Mouse (Mus musculus) neural tube, embryonic 12.5 days (tissue): ENCODE data around the gene Mrpl53. TPM values are rescaled to one million over a fixed set of nuclear protein-coding genes. Genes with fewer than 3 reads are reported as not detected.
A peak's percentile ranks its signal among the peaks of the same experiment; 100 is the strongest.

Experiments
- ATAC-seq: fragments of 200-750 bp; cut with Nextera tagmentation; 2 replicates; pipeline ENCODE4 v1.8.0; 2017; ENCODE audit warnings: low read depth, mild to moderate bottlenecking, moderate TSS enrichment, moderate library complexity; ENCODE audit not compliant: low FRiP score
- H3K27ac ChIP-seq: fragments of 300-500 bp; sonication (generic); 2 replicates; pipeline ENCODE4 v1.5.1; 2016
- H3K27me3 ChIP-seq: fragments of 300-500 bp; sonication (generic); replicated peaks from 2 replicates; pipeline ENCODE4 v1.6.1; 2016; ENCODE audit warnings: mild to moderate bottlenecking
- H3K36me3 ChIP-seq: fragments of 300-500 bp; sonication (generic); 2 replicates; pipeline ENCODE4 v1.6.1; 2016; ENCODE audit warnings: mild to moderate bottlenecking
- H3K4me1 ChIP-seq: fragments of 300-500 bp; sonication (generic); 2 replicates; pipeline ENCODE4 v1.6.1; 2016
- H3K4me2 ChIP-seq: fragments of 300-500 bp; sonication (generic); replicated peaks from 2 replicates; pipeline ENCODE4 v1.6.1; 2016; ENCODE audit warnings: mild to moderate bottlenecking
- H3K4me3 ChIP-seq: fragments of 300-500 bp; sonication (generic); 2 replicates; pipeline ENCODE4 v1.5.1; 2016
- H3K9ac ChIP-seq: fragments of 300-500 bp; sonication (generic); 2 replicates; pipeline ENCODE4 v1.6.1; 2016; ENCODE audit warnings: mild to moderate bottlenecking
- H3K9me3 ChIP-seq: fragments of 300-500 bp; sonication (generic); 2 replicates; pipeline ENCODE4 v1.6.1; 2016; ENCODE audit warnings: mild to moderate bottlenecking
- WGBS: fragments of 180-500 bp; shearing (Covaris S2); methylation state at CpG from one replicate; pipeline ENCODE4 v1.1.7; 2016; 5-methylcytosine and 5-hydroxymethylcytosine counted together
- polyA plus RNA-seq: library from polyadenylated mRNA; unstranded; fragments of >200 nt; fragmentation: Nextera tagmentation; extraction: Ambion mirVana; gene quantifications from 2 replicates; pipeline ENCODE4 v1.2.1, GENCODE M21; 2016

Gene Mrpl53
- polyA plus RNA-seq, 1 experiment from 2014 or later, result 124 TPM

- H3K9ac ChIP-seq, result peak within 1 kb of the TSS; percentile 85
- H3K36me3 ChIP-seq, result peaks cover 3% of the 10 kb centered on the region; the same call in 1 of the 2 replicates
- peak; percentile 92 for ATAC-seq
- peaks cover 18% of the 10 kb centered on the region for H3K4me1 ChIP-seq
- no peaks in the 10 kb centered on the region for H3K9me3 ChIP-seq
- peaks cover 3% of the 10 kb centered on the region; the same call in 1 of the 2 replicates for H3K27me3 ChIP-seq
- WGBS, result under 1% methylated on average over 25 of the region's 25 CpGs
- peak within 1 kb of the TSS; percentile 99 for H3K4me2 ChIP-seq
- H3K27ac ChIP-seq, result peak within 1 kb of the TSS; percentile 65; the same call in 1 of the 2 replicates
- peak within 1 kb of the TSS; percentile 76 for H3K4me3 ChIP-seq
Measured at GRCm38 (mm10) chr6:83101316-83101687, 7.5 kb upstream of the Mrpl53 start, which contains the start of the genes Ccdc142 and Gm42688. Ccdc142 (plus strand) TSS chr6:83101601. Gm42688 (plus strand) TSS chr6:83101617.

- Histone ChIP-seq H3K4me2 (peak overlapping the region; percentile 99), H3K27ac (peak overlapping the region; percentile 65; the same call in 1 of the 2 replicates), H3K9me3 (no peaks in the 10 kb centered on the region), H3K4me1 (peaks cover 18% of the 10 kb centered on the region), H3K27me3 (peaks cover 3% of the 10 kb centered on the region; the same call in 1 of the 2 replicates), H3K4me3 (peak overlapping the region; percentile 76), H3K36me3 (peaks cover 3% of the 10 kb centered on the region; the same call in 1 of the 2 replicates), H3K9ac (peak overlapping the region; percentile 85)
- ATAC-seq, result peak; percentile 79
- under 1% methylated on average over 74 of the region's 74 CpGs for WGBS
Measured at GRCm38 (mm10) chr6:83101688-83102556, 6.9 kb upstream of the Mrpl53 start.

GRCm38 (mm10) chr6:83103130-83103650 lies 5.7 kb upstream of the Mrpl53 start:
- H3K4me2 ChIP-seq, result peak overlapping the region; percentile 99
- H3K36me3 ChIP-seq, result peaks cover 7% of the 10 kb centered on the region; the same call in 1 of the 2 replicates
- no peak overlapping the region for H3K27ac ChIP-seq
- H3K4me1 ChIP-seq, result peaks cover 24% of the 10 kb centered on the region
- H3K9me3 ChIP-seq, result no peaks in the 10 kb centered on the region
- WGBS, result 60% methylated on average over 10 of the region's 11 CpGs
- H3K27me3 ChIP-seq, result peaks cover 3% of the 10 kb centered on the region; the same call in 1 of the 2 replicates
- peak overlapping the region; percentile 85 for H3K9ac ChIP-seq
- no peak for ATAC-seq
- H3K4me3 ChIP-seq, result no peak overlapping the region

GRCm38 (mm10) chr6:83104158-83104557 lies 4.7 kb upstream of the Mrpl53 start:
- H3K9ac ChIP-seq, result no peak overlapping the region
- no peak overlapping the region for H3K4me2 ChIP-seq
- H3K36me3 ChIP-seq, result peaks cover 7% of the 10 kb centered on the region; the same call in 1 of the 2 replicates
- no peak overlapping the region for H3K27ac ChIP-seq
- ATAC-seq, result no peak
- H3K27me3 ChIP-seq, result peaks cover 3% of the 10 kb centered on the region; the same call in 1 of the 2 replicates
- 83% methylated on average over 4 of the region's 4 CpGs for WGBS
- H3K9me3 ChIP-seq, result no peaks in the 10 kb centered on the region
- no peak overlapping the region for H3K4me3 ChIP-seq
- peaks cover 29% of the 10 kb centered on the region for H3K4me1 ChIP-seq

GRCm38 (mm10) chr6:83107566-83108400 lies 1.1 kb upstream of the Mrpl53 start:
- 36% methylated on average over 13 of the region's 13 CpGs for WGBS
- Histone ChIP-seq H3K36me3 (peaks cover 7% of the 10 kb centered on the region; the same call in 1 of the 2 replicates), H3K4me1 (peaks cover 30% of the 10 kb centered on the region), H3K27me3 (peaks cover 3% of the 10 kb centered on the region; the same call in 1 of the 2 replicates), H3K9ac (peak overlapping the region; percentile 90; the same call in 1 of the 2 replicates), H3K4me2 (peak overlapping the region; percentile 87), H3K27ac (no peak overlapping the region), H3K9me3 (no peaks in the 10 kb centered on the region), H3K4me3 (peak overlapping the region; percentile 85; the same call in 1 of the 2 replicates)
- 0 out of 2 replicates have a peak, but pooled peaks have one; percentile 18 for ATAC-seq

GRCm38 (mm10) chr6:83111510-83112136 lies 2.8 kb downstream of the Mrpl53 start:
- Histone ChIP-seq H3K4me1 (peaks cover 37% of the 10 kb centered on the region), H3K4me3 (no peak overlapping the region), H3K4me2 (no peak overlapping the region), H3K9me3 (no peaks in the 10 kb centered on the region), H3K27me3 (no peaks in the 10 kb centered on the region), H3K36me3 (peaks cover 4% of the 10 kb centered on the region; the same call in 1 of the 2 replicates), H3K27ac (no peak overlapping the region), H3K9ac (no peak overlapping the region)
- 92% methylated on average over 4 of the region's 4 CpGs for WGBS
- ATAC-seq, result no peak

GRCm38 (mm10) chr6:83115011-83115671 lies 6.3 kb downstream of the Mrpl53 start, which contains the start of gene Mogs:
Mogs (plus strand) TSS chr6:83115496.
- ATAC-seq, result peak; percentile 77
- Histone ChIP-seq H3K4me3 (peak within 1 kb of the TSS; percentile 84), H3K27ac (peak within 1 kb of the TSS; percentile 57), H3K9me3 (no peaks in the 10 kb centered on the region), H3K9ac (peak within 1 kb of the TSS; percentile 90), H3K4me1 (peaks cover 45% of the 10 kb centered on the region), H3K36me3 (peaks cover 29% of the 10 kb centered on the region), H3K27me3 (no peaks in the 10 kb centered on the region), H3K4me2 (peak within 1 kb of the TSS; percentile 98)
- 2% methylated on average over 58 of the region's 58 CpGs for WGBS

- ATAC-seq, result peak; percentile 39
Measured at GRCm38 (mm10) chr6:83115682-83116372, 7.0 kb downstream of the Mrpl53 start.

GRCm38 (mm10) chr6:83116373-83117164 lies 7.7 kb downstream of the Mrpl53 start:
- H3K4me3 ChIP-seq, result peak overlapping the region; percentile 84
- H3K9ac ChIP-seq, result peak overlapping the region; percentile 90
- H3K27me3 ChIP-seq, result no peaks in the 10 kb centered on the region
- no peak for ATAC-seq
- H3K9me3 ChIP-seq, result no peaks in the 10 kb centered on the region
- H3K36me3 ChIP-seq, result peaks cover 29% of the 10 kb centered on the region
- no peak overlapping the region for H3K27ac ChIP-seq
- 83% methylated on average over 11 of the region's 11 CpGs for WGBS
- peak overlapping the region; percentile 98 for H3K4me2 ChIP-seq
- H3K4me1 ChIP-seq, result peaks cover 47% of the 10 kb centered on the region

More at GRCm38 (mm10) chr6:83115682-83116372, 7.0 kb downstream of the Mrpl53 start:
- Histone ChIP-seq H3K27me3 (no peaks in the 10 kb centered on the region), H3K9me3 (no peaks in the 10 kb centered on the region), H3K4me1 (peaks cover 47% of the 10 kb centered on the region), H3K36me3 (peaks cover 29% of the 10 kb centered on the region), H3K9ac (peak overlapping the region; percentile 90), H3K4me3 (peak overlapping the region; percentile 84), H3K4me2 (peak overlapping the region; percentile 98), H3K27ac (peak overlapping the region; percentile 57)
- WGBS, result 2% methylated on average over 48 of the region's 48 CpGs

GRCm38 (mm10) chr6:83117165-83117438 lies 8.3 kb downstream of the Mrpl53 start:
- H3K27ac ChIP-seq, result no peak overlapping the region

More at GRCm38 (mm10) chr6:83117165-83117438, 8.3 kb downstream of the Mrpl53 start:
- no peaks in the 10 kb centered on the region for H3K9me3 ChIP-seq
- H3K9ac ChIP-seq, result 0 out of 2 replicates have a peak overlapping the region, but pooled peaks have one; percentile 90
- no peak for ATAC-seq
- WGBS, result 92% methylated on average over 4 of the region's 4 CpGs
- peaks cover 47% of the 10 kb centered on the region for H3K4me1 ChIP-seq
- H3K36me3 ChIP-seq, result peaks cover 29% of the 10 kb centered on the region
- no peak overlapping the region for H3K4me3 ChIP-seq
- H3K27me3 ChIP-seq, result no peaks in the 10 kb centered on the region
- peak overlapping the region; percentile 98; the same call in 1 of the 2 replicates for H3K4me2 ChIP-seq
